Mouse (Mus musculus): ENCODE data around the gene Siglec1.

The Siglec1 gene

DNA sequence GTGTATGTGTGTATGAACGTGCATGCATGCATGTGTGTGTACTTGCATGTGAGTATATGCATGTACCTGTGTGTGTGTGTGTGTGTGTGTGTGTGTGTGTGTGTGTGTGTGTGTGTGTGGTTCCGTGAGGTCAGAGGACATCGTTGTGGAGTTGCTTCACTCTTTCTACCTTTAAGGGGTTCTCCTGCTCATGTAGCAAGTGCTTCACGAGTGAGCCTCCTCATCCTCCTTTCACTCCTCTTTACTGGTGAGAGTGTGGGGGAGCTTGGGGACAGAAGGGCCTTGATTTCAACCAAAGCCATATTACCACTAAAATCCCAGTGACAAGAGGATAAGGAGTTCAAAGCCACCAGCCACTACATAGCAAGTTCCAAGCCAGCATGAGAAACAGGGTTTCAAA is 10.5 kb upstream of the Siglec1 start:
- no peak for DNase-seq (ENCODE audit: low read depth, low spot score)

- DNase-seq (ENCODE audit: low read depth, low spot score): no peak
Measured at GRCm38 (mm10) chr2:131096101-131096795, 9.7 kb upstream of the Siglec1 start.

DNA sequence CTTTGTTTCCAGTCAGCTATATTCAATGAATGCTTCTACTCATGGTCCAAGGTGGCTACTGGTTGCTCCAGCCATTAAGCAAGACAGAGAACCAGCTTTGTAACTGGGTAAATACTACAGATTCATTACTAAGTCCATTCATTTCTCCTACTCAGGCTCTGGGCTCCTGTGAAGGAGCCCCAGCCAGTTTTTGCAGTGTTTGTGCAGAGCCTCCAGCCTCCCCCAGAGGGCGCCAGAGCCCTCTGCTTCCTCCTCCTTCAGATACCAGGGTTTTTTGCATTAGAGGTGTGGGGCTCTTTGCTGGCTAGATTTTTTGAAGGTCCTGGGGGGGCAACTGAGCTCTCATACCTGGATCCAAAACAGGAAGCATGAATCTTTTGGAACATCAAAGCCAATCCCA is 8.3 kb upstream of the Siglec1 start:
- DNase-seq (ENCODE audit: low read depth, low spot score): peak; percentile 50

DNA sequence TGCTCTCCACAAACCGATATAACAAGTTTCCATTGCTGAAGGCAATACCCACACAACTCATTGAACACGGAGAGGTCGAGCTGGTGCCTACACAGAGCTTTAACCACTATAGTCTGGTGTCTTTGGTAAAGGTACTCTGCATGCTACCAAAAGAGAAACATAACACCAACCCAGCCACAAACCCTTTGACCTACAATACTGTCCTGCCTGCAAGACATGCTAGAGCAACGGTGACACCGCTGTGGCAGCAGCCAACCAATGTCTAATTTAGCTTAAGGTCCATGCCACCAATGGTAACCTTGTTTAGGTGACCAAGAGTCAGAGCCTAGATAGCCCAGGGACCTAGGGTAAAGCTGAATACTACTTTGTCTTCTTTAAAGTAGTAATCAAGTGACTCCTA is 7.0 kb upstream of the Siglec1 start:
- DNase-seq (ENCODE audit: low read depth, low spot score): no peak

DNA sequence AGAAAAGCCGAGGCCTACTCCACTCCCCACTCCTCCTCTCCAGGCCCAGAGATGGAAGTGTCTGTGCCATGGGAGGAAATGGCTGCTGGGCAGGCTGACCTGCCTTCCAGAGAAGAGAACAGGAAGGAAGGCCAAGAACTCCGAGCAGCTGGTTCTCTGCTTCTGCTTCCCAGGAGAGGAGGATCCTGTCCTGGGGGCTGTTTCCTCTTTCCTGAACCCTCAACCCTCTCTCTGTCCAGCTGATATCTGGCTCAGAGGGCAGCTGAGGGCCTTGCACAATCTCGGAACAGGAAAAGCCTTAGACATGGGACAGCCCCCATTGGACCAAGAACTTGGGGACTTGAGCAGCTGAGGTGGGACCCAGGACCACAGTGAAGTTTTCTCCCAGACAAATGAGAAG is 4.3 kb upstream of the Siglec1 start:
- no peak for DNase-seq (ENCODE audit: low read depth, low spot score)

GRCm38 (mm10) chr2:131089634-131090033 is 3.1 kb upstream of the Siglec1 start:
- no peak for DNase-seq (ENCODE audit: low read depth, low spot score)

GRCm38 (mm10) chr2:131088581-131088980 is 2.0 kb upstream of the Siglec1 start:
- DNase-seq (ENCODE audit: low read depth, low spot score): no peak

DNA sequence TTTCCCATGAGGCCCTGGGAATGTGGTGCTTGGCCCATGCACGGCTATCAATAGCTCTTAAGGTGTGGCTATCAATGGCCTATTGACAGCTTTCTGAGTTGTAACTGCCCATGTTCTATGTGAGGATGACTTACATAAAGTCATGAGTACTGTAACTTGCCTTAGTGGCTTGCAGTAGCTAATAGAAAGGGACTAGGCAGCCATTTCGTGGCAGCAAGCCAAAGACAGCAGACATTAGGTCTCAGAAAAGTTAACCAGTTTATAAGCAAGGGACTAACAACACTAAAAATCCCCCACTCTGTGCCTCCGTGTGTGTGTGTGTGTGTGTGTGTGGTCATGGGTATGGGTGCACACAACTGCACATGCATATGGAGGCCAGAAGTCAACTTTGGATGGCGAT is 2.4 kb downstream of the Siglec1 start:
- no peak for DNase-seq (ENCODE audit: low read depth, low spot score)

GRCm38 (mm10) chr2:131080507-131080906 is 6.1 kb downstream of the Siglec1 start:
- DNase-seq (ENCODE audit: low read depth, low spot score): no peak

DNA sequence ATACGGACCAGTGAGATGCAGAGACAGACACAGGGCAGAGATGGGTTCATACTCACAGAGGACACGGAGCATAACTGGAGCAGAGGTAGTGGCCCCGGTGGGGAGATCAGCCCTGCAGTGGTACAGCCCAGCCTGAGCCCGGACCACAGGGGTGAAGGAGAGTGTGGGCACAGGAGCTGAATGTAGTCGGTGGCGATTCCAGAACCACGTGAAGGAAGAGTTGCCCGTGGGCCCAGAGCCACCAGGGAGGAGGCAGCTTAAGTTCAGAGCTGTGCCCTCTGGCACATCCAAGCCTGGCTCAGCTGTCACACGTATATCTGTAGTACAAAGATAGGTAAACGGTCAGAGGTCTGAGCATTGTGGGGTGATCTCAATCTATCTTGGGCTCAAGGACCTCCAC is 14.0 kb downstream of the Siglec1 start:
- DNase-seq (ENCODE audit: low read depth, low spot score): no peak

DNA sequence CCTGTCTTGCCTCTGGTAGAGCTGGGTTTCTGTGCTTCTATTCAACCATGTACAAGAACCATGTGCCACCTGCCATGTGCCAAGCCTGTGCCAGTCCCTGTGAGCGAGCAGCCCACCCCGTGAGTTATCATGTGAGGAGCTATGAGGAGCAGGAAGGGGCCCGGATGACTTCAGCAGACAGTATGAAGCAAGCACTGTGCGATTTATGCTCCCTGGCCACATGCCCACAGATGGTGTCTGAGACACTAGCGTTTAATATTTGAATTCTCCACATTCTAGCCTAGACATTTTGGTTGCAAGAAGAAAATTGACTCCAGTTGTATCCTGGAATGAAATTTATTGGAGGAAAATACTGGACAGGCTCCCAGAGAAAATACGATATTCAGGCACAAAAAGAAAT is 19.1 kb downstream of the Siglec1 start:
- DNase-seq (ENCODE audit: low read depth, low spot score): no peak

DNA sequence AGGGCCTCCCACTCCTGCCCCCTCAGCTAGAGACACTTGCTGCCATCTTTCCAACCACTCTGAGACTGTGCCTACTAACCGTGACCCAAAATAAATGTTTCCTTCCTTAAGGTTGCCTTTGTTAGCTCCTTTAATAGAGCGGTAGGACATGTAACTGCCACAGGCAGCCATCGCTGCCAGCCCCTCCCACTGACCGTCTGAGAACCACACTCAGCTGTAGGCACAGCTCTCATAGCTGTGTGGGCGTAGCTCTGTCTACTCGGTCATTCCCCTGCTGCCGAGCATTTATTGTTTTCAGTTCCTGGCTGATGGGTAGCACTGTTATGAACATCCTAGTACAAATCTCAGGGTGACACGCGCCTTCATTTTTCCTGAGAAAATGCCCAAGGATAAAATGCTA is 20.2 kb downstream of the Siglec1 start:
- no peak for DNase-seq (ENCODE audit: low read depth, low spot score)

DNA sequence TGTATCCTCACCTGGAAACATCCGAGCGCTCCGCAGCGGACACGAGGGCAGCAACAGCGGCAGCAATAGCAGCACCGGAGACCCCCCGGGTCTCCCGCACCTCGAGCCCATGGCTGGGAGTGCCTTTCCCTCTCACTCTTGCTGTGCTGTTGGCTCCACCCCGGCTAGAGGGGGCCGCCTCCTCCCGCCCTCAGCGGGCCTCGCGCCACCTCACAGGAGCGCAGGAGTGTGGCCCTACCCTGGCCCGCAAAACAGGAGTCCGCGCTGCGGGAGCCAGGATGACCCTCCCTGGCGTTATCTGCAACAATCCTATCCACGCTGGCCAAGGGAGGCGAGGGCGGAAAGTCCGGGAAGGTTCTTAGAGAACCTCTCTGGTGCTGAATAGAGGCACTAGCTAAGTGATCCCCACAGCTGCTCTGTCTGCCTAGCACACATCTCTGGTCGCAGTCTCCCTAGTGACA is 23.1 kb downstream of the Siglec1 start, which contains the start of gene Adam33:
Gene Adam33 (minus strand): TSS at position 411 of the 461 bp plus-strand sequence.
- DNase-seq (ENCODE audit: low read depth, low spot score): no peak

GRCm38 (mm10) chr2:131061607-131062006 is 25.0 kb downstream of the Siglec1 start:
- no peak for DNase-seq (ENCODE audit: low read depth, low spot score)

DNA sequence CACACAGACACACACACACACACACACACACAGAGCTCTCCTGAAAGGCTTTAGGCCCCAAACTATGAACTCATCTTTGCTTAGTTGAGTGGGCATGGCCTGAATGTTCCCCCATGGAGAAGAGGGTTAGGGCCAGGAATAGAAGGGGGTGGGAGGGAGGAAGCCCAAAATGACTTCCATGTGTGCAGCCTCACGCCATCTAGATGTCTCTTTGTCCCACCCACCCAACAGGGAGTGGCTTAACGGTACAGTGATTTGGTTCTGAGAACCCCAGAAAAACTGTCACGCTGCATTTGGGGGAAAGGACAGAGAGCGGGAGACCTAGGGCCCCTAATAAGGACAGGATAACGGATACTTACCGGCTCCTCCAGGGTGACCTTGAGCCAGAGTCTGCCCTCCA is 25.8 kb downstream of the Siglec1 start:
- DNase-seq (ENCODE audit: low read depth, low spot score): no peak

DNA sequence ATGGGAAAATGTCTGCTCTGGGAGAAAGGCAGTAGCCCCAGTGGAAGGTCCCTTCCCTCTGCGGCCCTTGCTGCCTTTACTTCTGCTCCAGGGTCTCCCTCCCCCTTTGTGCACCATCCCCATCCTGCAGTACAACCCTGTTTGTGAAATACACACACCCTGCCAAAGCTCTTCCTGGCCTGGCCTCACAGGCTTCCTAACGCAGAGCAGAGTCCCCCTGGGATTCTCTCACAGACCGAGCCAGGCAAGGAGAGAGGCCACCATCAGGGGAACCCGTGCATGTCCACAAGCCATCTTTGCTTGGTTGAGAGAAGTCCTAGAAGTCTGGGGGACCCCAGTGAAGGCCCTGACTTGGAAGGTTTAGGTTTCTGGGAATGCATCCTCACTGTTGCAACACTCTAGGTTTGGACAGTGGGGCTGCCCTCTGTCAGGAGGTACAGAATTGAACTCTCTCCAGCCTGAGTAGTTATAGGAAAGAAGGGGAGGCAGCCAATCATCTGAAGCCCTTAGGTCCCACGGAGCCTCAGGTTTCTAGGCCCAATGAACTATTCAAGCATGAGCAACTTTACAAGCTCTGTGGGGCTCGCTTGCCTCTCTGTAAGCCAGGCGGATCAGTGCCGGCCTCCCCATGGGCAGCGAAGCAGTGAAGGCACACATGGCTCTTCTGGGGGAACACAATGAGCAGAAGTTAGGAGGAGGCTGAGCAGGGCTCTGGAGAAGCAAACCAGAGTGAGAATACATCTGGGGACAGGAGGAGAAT is 26.6 kb downstream of the Siglec1 start:
- DNase-seq (ENCODE audit: low read depth, low spot score): no peak

DNA sequence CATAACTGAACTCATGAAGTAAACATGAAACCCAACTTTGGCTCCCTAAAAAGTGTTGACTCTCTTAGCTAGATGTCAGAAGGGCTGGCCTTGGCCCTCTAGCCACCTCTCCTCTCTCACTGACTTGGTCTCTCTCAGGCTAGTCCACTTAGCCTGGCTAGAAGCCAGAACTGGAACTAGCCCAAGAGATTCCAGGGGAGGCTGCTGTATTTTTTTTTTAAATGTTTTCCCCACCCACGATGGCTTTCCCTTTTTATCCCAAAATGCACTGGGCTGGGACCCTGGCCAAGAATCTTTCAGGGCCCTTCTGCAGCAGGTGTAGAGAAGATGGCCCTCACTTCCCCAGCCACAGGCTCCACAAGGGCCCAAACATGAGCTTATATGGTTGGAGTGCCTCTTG is 27.2 kb downstream of the Siglec1 start:
- DNase-seq (ENCODE audit: low read depth, low spot score): no peak

GRCm38 (mm10) chr2:131058672-131059071 is 27.9 kb downstream of the Siglec1 start:
- DNase-seq (ENCODE audit: low read depth, low spot score): no peak

GRCm38 (mm10) chr2:131056191-131056590 is 30.4 kb downstream of the Siglec1 start:
- DNase-seq (ENCODE audit: low read depth, low spot score): no peak

DNA sequence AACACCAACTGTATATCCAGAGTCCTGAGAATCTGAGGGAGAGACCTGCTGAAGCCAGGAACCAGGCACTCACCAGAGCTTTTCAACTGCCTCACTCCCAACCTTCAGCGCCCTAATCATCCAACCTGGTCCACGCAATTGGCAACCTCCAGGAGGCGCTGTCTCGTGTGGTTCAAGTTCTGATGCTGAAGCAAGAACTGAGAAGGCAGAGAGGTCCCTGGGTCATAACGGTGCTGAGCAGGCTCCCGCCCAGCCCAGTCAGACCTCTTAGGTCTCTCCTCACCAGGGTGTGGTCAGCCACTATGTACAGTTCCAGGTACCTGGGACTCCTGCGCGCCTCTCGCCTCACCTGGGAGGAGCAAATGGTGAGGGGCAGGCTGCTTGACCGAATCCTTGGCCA is 30.9 kb downstream of the Siglec1 start:
- no peak for DNase-seq (ENCODE audit: low read depth, low spot score)

- DNase-seq (ENCODE audit: low read depth, low spot score): no peak
Measured at GRCm38 (mm10) chr2:131054646-131055264, 31.8 kb downstream of the Siglec1 start.

- DNase-seq (ENCODE audit: low read depth, low spot score): no peak
Measured at GRCm38 (mm10) chr2:131053851-131054645, 32.5 kb downstream of the Siglec1 start.
